Mouse (Mus musculus): ENCODE data around the gene Rpusd3.

GRCm38 (mm10) chr6:113427397-113427796 lies 8.3 kb upstream of the Rpusd3 start:
- TF ChIP-seq GATA1 (IDR thresholded peaks at IDR 0.05; ENCODE audit: low read depth, low read length) (no peak), ZKSCAN1 (IDR thresholded peaks at IDR 0.05; ENCODE audit: low read depth, low read length) (no peak), POLR2A (IDR thresholded peaks at IDR 0.05; ENCODE audit: control insufficient read depth in 1 of 2, insufficient read depth in 1 of 2, low read depth in 1 of 2, low read length in 2 of 2, poor library complexity in 1 of 2) (no peak), EP300 (IDR thresholded peaks at IDR 0.05; ENCODE audit: low read depth in 1 of 2, low read length in 2 of 2) (no peak), CTCF (IDR thresholded peaks at IDR 0.05 in 2 of 3, conservative IDR thresholded peaks at IDR 0.05 in 1 of 3; ENCODE audit: control insufficient read depth in 1 of 3, insufficient read depth in 1 of 3, low read depth in 2 of 3, low read length in 3 of 3, poor library complexity in 1 of 3, severe bottlenecking in 1 of 3) (peak; percentile 69 to 87 (median 76)), MYB (IDR thresholded peaks at IDR 0.05; ENCODE audit: low read depth, low read length) (no peak), MAFK (IDR thresholded peaks at IDR 0.05; ENCODE audit: borderline replicate concordance, low read depth, low read length) (no peak), USF2 (IDR thresholded peaks at IDR 0.05; ENCODE audit: borderline replicate concordance in 1 of 2, insufficient read depth in 1 of 2, low read depth in 1 of 2, low read length in 2 of 2) (no peak), ETS1 (IDR thresholded peaks at IDR 0.05; ENCODE audit: low read depth, low read length) (no peak), HCFC1 (IDR thresholded peaks at IDR 0.05; ENCODE audit: low read depth, low read length) (no peak), MXI1 (IDR thresholded peaks at IDR 0.05; ENCODE audit: low read depth, low read length) (peak; percentile 50; the same call in 1 of the 2 replicates), KAT2A (conservative IDR thresholded peaks at IDR 0.05; ENCODE audit: low read depth, low read length) (no peak)

All from MEL (cell line).